Mouse (Mus musculus) mouse trophoblast stem cell (cell line): ENCODE data around the gene Metrn.

Experiments
- in situ Hi-C, 2 experiments: fragments of 300-500 bp; cut with MseI, MboI; formaldehyde crosslinking; loops; 2 replicates in 1 of 2; 3 replicates in 1 of 2; pipeline ENCODE4 v1.15.1; 2025

The Metrn gene

GRCm38 (mm10) chr17:25831451-25832281 lies 34.7 kb upstream of the Metrn start:
- in situ Hi-C loops, result no loop called here

- in situ Hi-C loops, result no loop called here
Measured at GRCm38 (mm10) chr17:25830806-25831431, 34.0 kb upstream of the Metrn start.

- in situ Hi-C loops, result no loop called here
Measured at GRCm38 (mm10) chr17:25830200-25830753, 33.3 kb upstream of the Metrn start.

- in situ Hi-C loops, result no loop called here
Measured at GRCm38 (mm10) chr17:25829558-25830017, 32.7 kb upstream of the Metrn start.

- in situ Hi-C loops, result no loop called here
Measured at GRCm38 (mm10) chr17:25828712-25829557, 32.0 kb upstream of the Metrn start, which contains the start of gene Jmjd8. Gene Jmjd8, plus strand, starts transcription at chr17:25828867.

- in situ Hi-C loops, result no loop called here
Measured at GRCm38 (mm10) chr17:25828223-25828594, 31.3 kb upstream of the Metrn start.

GRCm38 (mm10) chr17:25827546-25828222 lies 30.7 kb upstream of the Metrn start:
- in situ Hi-C loops, result no loop called here

- in situ Hi-C loops, result no loop called here
Measured at GRCm38 (mm10) chr17:25827011-25827410, 30.1 kb upstream of the Metrn start.

- in situ Hi-C loops, result no loop called here
Measured at GRCm38 (mm10) chr17:25825984-25826570, 29.1 kb upstream of the Metrn start.

GRCm38 (mm10) chr17:25825311-25825710 lies 28.4 kb upstream of the Metrn start:
- in situ Hi-C loops, result no loop called here

GRCm38 (mm10) chr17:25824362-25825142 lies 27.6 kb upstream of the Metrn start:
- in situ Hi-C loops, result no loop called here

GRCm38 (mm10) chr17:25823452-25823851 lies 26.5 kb upstream of the Metrn start, which contains the start of gene Wdr24:
Gene Wdr24, plus strand, starts transcription at chr17:25823627.
- in situ Hi-C loops, result no loop called here

- in situ Hi-C loops, result no loop called here
Measured at GRCm38 (mm10) chr17:25818851-25819780, 22.2 kb upstream of the Metrn start.

GRCm38 (mm10) chr17:25817662-25818061 lies 20.7 kb upstream of the Metrn start:
- in situ Hi-C loops, result no loop called here

- in situ Hi-C loops, result no loop called here
Measured at GRCm38 (mm10) chr17:25813471-25813870, 16.5 kb upstream of the Metrn start.

GRCm38 (mm10) chr17:25810890-25811289 lies 14.0 kb upstream of the Metrn start:
- in situ Hi-C loops, result no loop called here

GRCm38 (mm10) chr17:25809606-25810340 lies 12.8 kb upstream of the Metrn start:
- in situ Hi-C loops, result no loop called here
